Mouse (Mus musculus): ENCODE data around the gene Narf.

DNA sequence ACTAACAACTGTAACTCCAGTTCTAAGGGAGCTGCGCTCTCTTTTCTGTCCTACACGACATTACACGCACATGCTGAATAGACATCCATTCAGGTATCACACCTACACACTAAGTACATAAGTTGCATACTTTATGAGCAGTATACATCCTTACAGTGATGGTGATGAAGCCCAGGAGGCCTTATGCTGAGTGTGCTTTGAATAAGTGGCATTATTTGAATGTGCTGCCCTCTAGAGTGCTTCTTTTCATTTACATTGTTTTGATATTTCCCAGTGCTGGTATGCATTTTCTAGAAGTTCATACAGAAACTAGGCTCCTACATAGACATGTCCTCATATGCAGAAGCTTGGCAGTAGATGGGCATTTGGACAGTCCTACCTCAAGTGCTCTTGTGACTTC is 52.8 kb downstream of the Narf start:
- TF ChIP-seq POLR2A (IDR thresholded peaks at IDR 0.05; ENCODE audit: borderline replicate concordance, extremely low read depth, insufficient read depth, insufficient read length, poor library complexity, severe bottlenecking) (no peak), CTCF (IDR thresholded peaks at IDR 0.05; ENCODE audit: borderline replicate concordance, extremely low read depth, insufficient read depth, insufficient read length) (no peak)
